Mouse (Mus musculus) hindbrain, embryonic 13.5 days (tissue): Measurements from ENCODE around the gene Slc23a4. TPM values are rescaled to one million over a fixed set of nuclear protein-coding genes. Genes with fewer than 3 reads are reported as not detected.

Experiments
- ATAC-seq: fragments of 200-750 bp; cut with Nextera tagmentation; 2 replicates; pipeline ENCODE4 v1.8.0; 2017; ENCODE audit warnings: moderate TSS enrichment; ENCODE audit not compliant: low FRiP score
- H3K27ac ChIP-seq: fragments of 300-500 bp; sonication (generic); 2 replicates; pipeline ENCODE4 v1.5.1; 2015; ENCODE audit warnings: inconsistent platforms, mild to moderate bottlenecking, moderate library complexity
- H3K27me3 ChIP-seq: fragments of 300-500 bp; sonication (generic); 2 replicates; pipeline ENCODE4 v1.6.1; 2015; ENCODE audit warnings: mild to moderate bottlenecking, inconsistent platforms
- H3K36me3 ChIP-seq: fragments of 300-500 bp; sonication (generic); 2 replicates; pipeline ENCODE4 v1.6.1; 2015; ENCODE audit warnings: mild to moderate bottlenecking, inconsistent platforms
- H3K4me1 ChIP-seq: fragments of 300-500 bp; sonication (generic); replicated peaks from 2 replicates; pipeline ENCODE4 v1.6.1; 2015; ENCODE audit warnings: inconsistent platforms
- H3K4me2 ChIP-seq: fragments of 300-500 bp; sonication (generic); 2 replicates; pipeline ENCODE4 v1.6.1; 2015; ENCODE audit warnings: inconsistent platforms, mild to moderate bottlenecking, moderate library complexity
- H3K4me3 ChIP-seq: fragments of 300-500 bp; sonication (generic); 2 replicates; pipeline ENCODE4 v1.5.1; 2015; ENCODE audit warnings: mild to moderate bottlenecking, inconsistent platforms
- H3K9ac ChIP-seq: fragments of 300-500 bp; sonication (generic); 2 replicates; pipeline ENCODE4 v1.6.1; 2015; ENCODE audit warnings: mild to moderate bottlenecking, inconsistent platforms
- H3K9me3 ChIP-seq: fragments of 300-500 bp; sonication (generic); 2 replicates; pipeline ENCODE4 v1.6.1; 2016; ENCODE audit warnings: inconsistent platforms
- WGBS: fragments of 180-500 bp; shearing (Covaris S2); methylation state at CpG from one replicate; pipeline ENCODE4 v1.1.7; 2015; 5-methylcytosine and 5-hydroxymethylcytosine counted together
- polyA plus RNA-seq: library from polyadenylated mRNA; unstranded; fragments of >200 nt; fragmentation: Nextera tagmentation; extraction: Ambion mirVana; gene quantifications from 2 replicates; pipeline ENCODE4 v1.2.1, GENCODE M21; 2015

Gene Slc23a4
- polyA plus RNA-seq, 1 experiment from 2014 or later: 0.57 TPM

DNA sequence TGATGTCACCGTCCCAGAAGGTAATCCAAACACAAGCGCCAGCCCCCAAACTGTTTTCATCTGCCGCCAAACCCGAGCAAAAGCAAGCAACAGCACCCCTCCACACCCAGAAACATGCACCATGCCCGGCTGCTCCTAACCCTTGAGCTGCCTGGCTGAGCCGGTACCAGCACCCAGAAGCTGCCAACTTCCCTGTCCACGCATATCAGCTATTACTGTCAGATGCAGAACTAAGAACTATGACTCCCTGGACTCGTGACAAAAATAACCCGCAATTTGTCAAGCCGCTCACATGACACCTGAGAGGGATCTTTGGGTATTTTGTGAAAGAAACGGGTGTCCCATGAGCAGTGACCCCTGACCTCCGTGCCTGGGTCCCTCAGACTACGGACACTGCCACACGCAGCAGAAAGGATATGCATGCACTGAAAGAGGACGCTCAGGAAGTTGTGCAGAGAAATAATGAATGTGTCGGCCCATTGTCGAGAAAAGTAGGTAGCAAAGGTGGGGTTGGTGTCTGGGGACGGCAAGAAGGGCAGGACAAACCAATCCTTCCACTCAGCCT, 80.4 kb downstream of the Slc23a4 start:
- Histone ChIP-seq H3K27ac (no peak overlapping the region), H3K4me2 (no peak overlapping the region), H3K36me3 (peaks cover 54% of the 10 kb centered on the region), H3K9ac (no peak overlapping the region), H3K9me3 (no peaks in the 10 kb centered on the region), H3K27me3 (no peaks in the 10 kb centered on the region), H3K4me3 (no peak overlapping the region), H3K4me1 (peaks cover 19% of the 10 kb centered on the region)
- 91% methylated on average over 18 of the region's 18 CpGs for WGBS
- no peak for ATAC-seq

DNA sequence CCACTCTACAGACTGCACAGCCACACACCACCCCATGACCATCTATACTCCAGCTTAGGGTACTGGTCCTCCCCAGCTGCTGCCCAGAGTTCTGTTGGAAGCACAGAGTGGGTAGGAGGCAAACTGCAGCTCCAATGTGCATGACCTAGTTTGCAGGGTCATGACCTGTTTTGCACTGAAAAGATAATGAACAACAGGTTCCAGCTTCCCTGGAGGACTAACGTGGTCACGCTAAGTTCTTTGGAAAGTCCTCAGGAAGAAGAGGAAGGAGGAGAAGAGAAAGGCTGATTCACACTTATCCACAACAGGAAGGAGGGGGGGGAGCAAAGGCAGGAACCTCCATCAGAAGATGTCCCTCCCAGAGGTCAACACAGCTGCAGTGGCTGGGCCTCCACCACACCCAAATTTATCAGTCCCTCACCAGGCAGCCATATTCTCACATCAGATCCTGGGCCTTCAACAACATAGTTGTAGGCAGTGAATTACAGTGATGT, 81.0 kb downstream of the Slc23a4 start:
- no peak for ATAC-seq
- WGBS: 60% methylated on average over 2 of the region's 2 CpGs
- Histone ChIP-seq H3K4me2 (no peak overlapping the region), H3K9me3 (no peaks in the 10 kb centered on the region), H3K27me3 (no peaks in the 10 kb centered on the region), H3K9ac (no peak overlapping the region), H3K36me3 (peaks cover 58% of the 10 kb centered on the region), H3K27ac (no peak overlapping the region), H3K4me3 (no peak overlapping the region), H3K4me1 (peaks cover 19% of the 10 kb centered on the region)

DNA sequence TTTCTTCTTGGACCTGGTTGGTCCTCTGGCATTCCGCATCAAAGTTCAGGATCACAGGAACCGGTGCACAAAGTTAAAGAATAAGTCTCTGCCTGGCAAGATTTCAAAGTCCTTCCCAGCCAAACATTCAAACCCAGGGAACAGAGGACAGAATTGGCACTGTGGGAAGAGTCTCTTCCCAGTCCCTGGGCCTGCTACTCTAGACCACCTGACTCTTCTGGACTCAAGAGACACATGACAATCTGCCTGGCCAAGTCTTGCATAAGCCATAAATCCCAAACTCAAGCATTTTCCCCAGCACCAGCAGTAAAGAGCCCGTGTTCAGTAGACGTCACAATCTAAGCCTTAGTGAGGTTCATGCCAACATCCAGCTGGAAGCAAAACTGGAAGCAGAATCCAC, 81.5 kb downstream of the Slc23a4 start:
- H3K27me3 ChIP-seq: no peaks in the 10 kb centered on the region
- H3K4me1 ChIP-seq: peaks cover 19% of the 10 kb centered on the region
- no peak for ATAC-seq
- no peak overlapping the region for H3K9ac ChIP-seq
- no peak overlapping the region for H3K27ac ChIP-seq
- H3K36me3 ChIP-seq: peaks cover 62% of the 10 kb centered on the region
- H3K4me2 ChIP-seq: no peak overlapping the region
- no peak overlapping the region for H3K4me3 ChIP-seq
- no peaks in the 10 kb centered on the region for H3K9me3 ChIP-seq
- 95% methylated on average over 4 of the region's 4 CpGs for WGBS

DNA sequence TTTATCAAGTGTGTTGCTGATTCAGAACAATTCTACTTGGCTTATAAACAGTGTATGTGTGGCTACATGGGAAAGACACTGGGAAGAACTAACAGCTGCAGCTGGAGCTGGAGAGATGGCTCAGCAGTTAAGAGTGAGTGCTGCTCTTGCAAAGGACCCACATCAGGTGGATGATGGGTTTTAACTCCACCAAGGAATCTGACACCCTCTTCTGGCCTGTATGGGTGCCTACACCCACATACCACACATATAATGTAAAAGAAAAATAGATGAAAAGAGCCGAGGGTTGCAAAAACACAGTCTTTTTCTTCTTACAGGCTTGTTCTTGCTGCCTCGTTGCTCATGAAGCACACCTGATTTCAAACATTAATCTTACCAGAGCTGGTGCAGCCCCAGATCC, 82.1 kb downstream of the Slc23a4 start:
- Histone ChIP-seq H3K36me3 (peaks cover 68% of the 10 kb centered on the region), H3K4me1 (peaks cover 19% of the 10 kb centered on the region), H3K4me3 (no peak overlapping the region), H3K27ac (no peak overlapping the region), H3K27me3 (no peaks in the 10 kb centered on the region), H3K9ac (no peak overlapping the region), H3K9me3 (no peaks in the 10 kb centered on the region), H3K4me2 (no peak overlapping the region)
- WGBS: 89% methylated on average over 2 of the region's 2 CpGs
- no peak for ATAC-seq

DNA sequence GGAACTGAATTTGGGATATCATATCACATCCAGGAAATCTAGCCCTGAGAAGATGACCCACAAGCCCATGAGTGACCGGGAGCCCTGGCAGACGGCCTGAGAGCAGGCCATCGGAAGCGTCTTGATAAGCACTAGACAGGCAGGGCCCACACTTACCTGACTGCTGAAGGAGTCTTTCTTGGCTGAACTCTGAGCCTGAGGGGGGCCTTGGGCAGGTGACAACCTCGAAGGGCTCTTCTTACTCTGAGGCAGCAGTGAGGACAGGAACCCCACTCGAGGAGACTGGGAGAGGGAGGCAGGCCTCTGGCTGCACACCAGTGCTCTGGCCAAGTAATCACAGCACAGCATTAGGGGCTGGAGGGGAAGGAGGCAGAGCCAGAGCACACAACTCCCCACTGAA, 83.8 kb downstream of the Slc23a4 start:
- H3K9me3 ChIP-seq: no peaks in the 10 kb centered on the region
- WGBS: 91% methylated on average over 6 of the region's 6 CpGs
- H3K36me3 ChIP-seq: peaks cover 84% of the 10 kb centered on the region

DNA sequence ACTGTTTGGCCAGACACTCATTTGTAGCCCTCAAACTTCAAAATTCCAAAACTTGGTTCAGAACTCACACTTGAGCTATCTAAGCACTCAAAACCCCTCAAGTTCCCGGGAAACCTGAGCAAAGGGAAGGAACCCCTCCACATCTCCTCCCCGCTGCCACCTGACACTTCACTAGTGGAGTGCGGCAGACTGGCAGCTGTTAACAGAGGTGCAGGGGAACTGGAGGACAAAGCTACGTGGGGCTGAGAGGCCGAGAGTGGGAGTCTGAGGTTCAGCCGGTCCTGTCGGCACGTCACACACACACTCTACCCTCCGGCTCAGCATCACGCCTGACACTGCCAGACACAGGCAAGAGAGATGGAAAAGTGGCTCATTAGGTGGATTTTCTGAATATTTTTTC, 84.4 kb downstream of the Slc23a4 start:
- H3K4me3 ChIP-seq: no peak overlapping the region
- H3K27me3 ChIP-seq: no peaks in the 10 kb centered on the region
- no peak overlapping the region for H3K27ac ChIP-seq
- peaks cover 88% of the 10 kb centered on the region for H3K36me3 ChIP-seq
- ATAC-seq: no peak
- H3K4me2 ChIP-seq: no peak overlapping the region
- H3K4me1 ChIP-seq: peaks cover 6% of the 10 kb centered on the region
- WGBS: 93% methylated on average over 10 of the region's 10 CpGs
- no peaks in the 10 kb centered on the region for H3K9me3 ChIP-seq
- H3K9ac ChIP-seq: no peak overlapping the region

More for the DNA sequence above, 83.8 kb downstream of the Slc23a4 start:
- H3K27me3 ChIP-seq: no peaks in the 10 kb centered on the region
- ATAC-seq: no peak
- no peak overlapping the region for H3K27ac ChIP-seq
- no peak overlapping the region for H3K4me3 ChIP-seq
- H3K9ac ChIP-seq: no peak overlapping the region; the same call in 1 of the 2 replicates
- peaks cover 11% of the 10 kb centered on the region for H3K4me1 ChIP-seq
- H3K4me2 ChIP-seq: no peak overlapping the region

DNA sequence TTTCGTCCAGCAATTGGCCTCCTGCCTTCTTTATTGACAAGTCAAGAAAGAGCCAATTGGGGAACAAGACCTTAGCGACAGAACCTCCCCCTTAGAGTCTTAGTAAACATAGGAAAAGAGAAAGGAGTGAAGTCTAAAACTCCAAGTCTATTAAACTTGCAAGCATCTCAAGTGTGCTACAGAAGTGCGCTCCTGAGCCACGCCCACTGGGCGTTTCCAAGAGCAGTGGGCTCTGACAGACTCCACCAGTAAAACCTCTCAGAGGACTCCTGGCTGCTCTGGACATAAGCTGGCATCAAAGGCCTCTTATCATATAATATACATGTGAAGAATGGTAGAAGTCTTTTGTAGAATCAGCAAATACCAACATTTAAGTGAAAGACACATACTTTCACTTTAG, 84.8 kb downstream of the Slc23a4 start:
- Histone ChIP-seq H3K27ac (no peak overlapping the region), H3K4me3 (no peak overlapping the region), H3K9ac (no peak overlapping the region), H3K27me3 (no peaks in the 10 kb centered on the region), H3K4me1 (0 out of 2 replicates have a peak, but pooled peaks cover 2% of the 10 kb centered on the region), H3K9me3 (no peaks in the 10 kb centered on the region), H3K4me2 (no peak overlapping the region), H3K36me3 (peaks cover 85% of the 10 kb centered on the region)
- 86% methylated on average over 5 of the region's 5 CpGs for WGBS
- no peak for ATAC-seq

DNA sequence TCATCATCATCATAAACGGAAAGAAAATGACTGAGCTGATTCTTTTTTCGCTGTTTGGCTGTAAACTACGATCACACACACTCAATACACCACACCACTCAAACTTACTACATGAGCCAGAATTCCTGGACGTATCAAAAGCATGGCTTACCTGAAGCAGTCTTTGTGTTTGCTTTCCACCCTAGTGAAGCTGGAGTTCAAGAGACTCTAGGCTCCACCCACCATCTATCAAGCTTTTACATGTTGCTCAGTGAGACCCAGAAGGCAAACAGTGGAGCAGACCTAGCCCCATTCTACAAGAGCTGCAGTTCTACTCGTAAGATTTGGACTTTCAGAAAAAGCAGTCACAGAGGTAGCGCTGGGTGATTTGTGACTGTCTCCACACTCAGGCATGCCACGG, 85.6 kb downstream of the Slc23a4 start:
- H3K4me1 ChIP-seq: 0 out of 2 replicates have a peak, but pooled peaks cover 2% of the 10 kb centered on the region
- H3K9me3 ChIP-seq: no peaks in the 10 kb centered on the region
- no peak overlapping the region for H3K4me2 ChIP-seq
- peaks cover 87% of the 10 kb centered on the region for H3K36me3 ChIP-seq
- ATAC-seq: no peak
- no peak overlapping the region for H3K9ac ChIP-seq
- no peak overlapping the region for H3K4me3 ChIP-seq
- H3K27ac ChIP-seq: no peak overlapping the region
- no peaks in the 10 kb centered on the region for H3K27me3 ChIP-seq
- WGBS: 89% methylated on average over 7 of the region's 7 CpGs

DNA sequence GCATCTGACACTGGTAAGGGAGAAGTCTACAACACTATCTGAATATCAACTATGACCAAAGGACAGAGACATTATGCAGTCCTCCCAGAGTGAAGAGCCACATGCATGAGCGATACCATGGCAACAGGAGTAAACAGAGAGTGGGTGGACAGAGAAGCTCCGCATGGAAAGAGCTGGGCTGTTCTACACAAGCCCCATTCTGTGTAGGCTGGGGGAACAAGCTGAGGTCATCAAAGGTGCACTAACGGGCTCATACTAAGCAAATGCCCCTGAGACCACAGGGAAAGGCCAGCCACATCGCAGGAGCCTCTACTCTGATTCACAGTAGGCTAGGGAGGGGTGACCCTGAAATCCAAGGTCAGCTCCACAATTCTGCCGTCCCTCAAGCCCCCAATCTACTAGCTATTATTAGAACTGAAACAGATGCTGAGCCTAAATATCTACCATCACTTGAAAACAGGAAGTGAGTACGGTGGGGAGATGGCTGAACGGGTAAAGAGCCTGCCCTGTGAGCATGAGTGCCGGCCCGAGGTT, 86.2 kb downstream of the Slc23a4 start:
- Histone ChIP-seq H3K9me3 (no peaks in the 10 kb centered on the region), H3K4me2 (no peak overlapping the region), H3K36me3 (peaks cover 85% of the 10 kb centered on the region), H3K27me3 (no peaks in the 10 kb centered on the region), H3K27ac (no peak overlapping the region), H3K9ac (no peak overlapping the region), H3K4me3 (no peak overlapping the region), H3K4me1 (0 out of 2 replicates have a peak, but pooled peaks cover 1% of the 10 kb centered on the region)
- ATAC-seq: no peak
- 59% methylated on average over 9 of the region's 9 CpGs for WGBS

DNA sequence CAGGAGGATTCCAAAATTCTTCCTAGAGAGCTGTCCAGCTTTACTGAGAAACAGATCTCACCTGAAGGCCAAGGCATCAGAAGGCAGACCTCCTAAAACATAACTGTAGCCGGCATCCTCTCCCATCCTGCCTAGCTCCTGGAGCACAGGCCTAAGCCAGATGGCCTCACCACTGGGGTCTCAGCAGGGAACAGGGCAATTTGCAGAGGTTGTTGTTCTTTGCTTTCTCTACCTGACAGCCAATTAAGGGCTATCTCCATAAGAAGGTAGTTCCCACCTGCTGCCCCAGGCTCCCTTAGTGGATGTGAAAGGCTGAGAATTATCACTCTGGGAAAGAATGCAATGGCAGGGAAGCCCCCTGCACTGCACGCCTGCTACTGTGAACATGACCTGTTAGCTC, 87.2 kb downstream of the Slc23a4 start:
- H3K27ac ChIP-seq: 0 out of 2 replicates have a peak overlapping the region, but pooled peaks have one; percentile 12
- no peaks in the 10 kb centered on the region; the same call in 1 of the 2 replicates for H3K4me1 ChIP-seq
- peak overlapping the region; percentile 35; the same call in 1 of the 2 replicates for H3K9ac ChIP-seq
- WGBS: 78% methylated on average over 2 of the region's 2 CpGs
- H3K4me3 ChIP-seq: no peak overlapping the region
- H3K27me3 ChIP-seq: no peaks in the 10 kb centered on the region
- H3K9me3 ChIP-seq: no peaks in the 10 kb centered on the region
- no peak overlapping the region for H3K4me2 ChIP-seq
- peaks cover 80% of the 10 kb centered on the region for H3K36me3 ChIP-seq
- no peak for ATAC-seq

DNA sequence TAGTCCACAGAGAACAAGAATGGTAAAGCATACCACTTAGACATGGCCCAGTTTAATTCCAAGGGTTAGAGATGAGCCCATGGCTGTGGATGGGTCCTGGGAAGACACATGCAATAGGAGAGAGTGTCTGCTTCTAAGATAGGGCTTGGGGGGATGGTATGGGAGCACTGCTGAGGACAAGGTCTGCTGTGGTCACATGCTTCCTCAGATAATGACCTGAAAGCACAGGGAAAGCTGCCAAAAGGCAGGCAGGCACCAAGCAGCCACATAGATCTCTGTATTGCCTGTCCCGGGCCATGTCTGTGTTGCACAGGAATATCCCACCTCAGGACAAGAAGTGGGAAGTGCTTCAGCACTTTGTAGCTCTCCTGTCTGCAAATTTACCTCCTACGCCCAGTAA, 89.1 kb downstream of the Slc23a4 start:
- Histone ChIP-seq H3K9me3 (no peaks in the 10 kb centered on the region), H3K36me3 (peaks cover 82% of the 10 kb centered on the region), H3K4me2 (no peak overlapping the region), H3K27ac (no peak overlapping the region), H3K4me1 (no peaks in the 10 kb centered on the region; the same call in 1 of the 2 replicates), H3K27me3 (no peaks in the 10 kb centered on the region), H3K4me3 (no peak overlapping the region), H3K9ac (no peak overlapping the region)
- 100% methylated on average over 2 of the region's 2 CpGs for WGBS
- no peak for ATAC-seq

DNA sequence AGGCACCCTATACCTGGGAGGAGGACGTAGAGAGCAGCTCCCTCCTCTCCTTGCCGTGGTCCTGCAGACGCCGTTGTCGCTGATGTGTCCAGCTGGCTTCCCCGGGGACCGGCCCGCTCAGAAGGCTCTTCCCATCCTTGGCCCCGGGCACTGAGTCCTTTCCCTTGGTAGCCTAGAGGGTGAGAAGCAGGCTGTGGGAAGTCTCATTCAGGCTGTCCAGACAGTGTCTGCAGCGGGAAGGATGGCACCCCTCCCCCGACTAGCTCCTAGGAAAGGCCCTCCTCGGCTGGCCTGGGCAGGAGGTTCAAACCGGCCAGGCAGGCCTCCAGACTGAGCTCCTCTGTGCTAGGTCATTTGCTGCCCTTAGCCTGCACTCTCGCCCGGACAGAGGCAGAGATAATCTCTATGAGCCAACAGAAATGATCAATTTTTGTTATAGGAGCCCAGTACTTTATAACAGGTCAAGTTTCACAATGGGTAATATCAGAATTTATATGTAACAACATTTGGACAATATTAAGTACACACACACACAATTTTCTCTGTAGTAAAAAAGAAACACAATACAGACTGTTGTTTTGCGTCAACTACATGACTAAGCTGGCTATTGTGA, 91.9 kb downstream of the Slc23a4 start:
- H3K4me3 ChIP-seq: no peak overlapping the region
- H3K4me2 ChIP-seq: no peak overlapping the region
- H3K27ac ChIP-seq: no peak overlapping the region
- no peaks in the 10 kb centered on the region for H3K9me3 ChIP-seq
- no peaks in the 10 kb centered on the region for H3K27me3 ChIP-seq
- 52% methylated on average over 16 of the region's 16 CpGs for WGBS
- no peak overlapping the region for H3K9ac ChIP-seq
- H3K36me3 ChIP-seq: peaks cover 85% of the 10 kb centered on the region
- 0 out of 2 replicates have a peak, but pooled peaks have one; percentile 32 for ATAC-seq
- H3K4me1 ChIP-seq: no peaks in the 10 kb centered on the region; the same call in 1 of the 2 replicates
